Mouse (Mus musculus) intestine, embryonic 14.5 days (tissue): ENCODE measurements around the gene Phf21a. TPM values are rescaled to one million over a fixed set of nuclear protein-coding genes. Genes with fewer than 3 reads are reported as not detected.
A peak's percentile ranks its signal among the peaks of the same experiment; 100 is the strongest.

ENCODE experiments used
- ATAC-seq: fragments of 200-750 bp; cut with Nextera tagmentation; replicated peaks from 2 replicates; pipeline ENCODE4 v1.8.0; 2017; ENCODE audit warnings: low read depth, moderate number of reproducible peaks, moderate TSS enrichment, moderate library complexity; ENCODE audit not compliant: low FRiP score, low TSS enrichment
- DNase-seq: peaks from one replicate; pipeline ENCODE4 v3.0.0-alpha.2; 2018; ENCODE audit warnings: low spot score
- H3K27ac ChIP-seq: fragments of 300-500 bp; sonication (generic); 2 replicates; pipeline ENCODE4 v1.5.1; 2014; ENCODE audit warnings: low read depth, mild to moderate bottlenecking, control low read depth
- H3K27me3 ChIP-seq: fragments of 300-500 bp; sonication (generic); replicated peaks from 2 replicates; pipeline ENCODE4 v1.6.1; 2014; ENCODE audit warnings: low read length, control low read depth; ENCODE audit not compliant: control insufficient read depth, insufficient read depth
- H3K36me3 ChIP-seq: fragments of 300-500 bp; sonication (generic); 2 replicates; pipeline ENCODE4 v1.6.1; 2014; ENCODE audit warnings: low read length, control low read depth; ENCODE audit not compliant: control insufficient read depth, insufficient read depth
- H3K4me1 ChIP-seq: fragments of 300-500 bp; sonication (generic); replicated peaks from 2 replicates; pipeline ENCODE4 v1.6.1; 2014; ENCODE audit warnings: low read length, control low read depth, mixed read lengths; ENCODE audit not compliant: control insufficient read depth, insufficient read depth
- H3K4me2 ChIP-seq: fragments of 300-500 bp; sonication (generic); 2 replicates; pipeline ENCODE4 v1.6.1; 2014; ENCODE audit warnings: low read length
- H3K4me3 ChIP-seq: fragments of 300-500 bp; sonication (generic); 2 replicates; pipeline ENCODE4 v1.5.1; 2014; ENCODE audit warnings: low read depth, low read length, control low read depth, mixed read lengths
- H3K9ac ChIP-seq: fragments of 300-500 bp; sonication (generic); 2 replicates; pipeline ENCODE4 v1.6.1; 2014; ENCODE audit warnings: mild to moderate bottlenecking, low read length
- H3K9me3 ChIP-seq: fragments of 300-500 bp; sonication (generic); 2 replicates; pipeline ENCODE4 v1.6.1; 2016; ENCODE audit warnings: low read length, control low read depth; ENCODE audit not compliant: control insufficient read depth
- WGBS: fragments of 180-500 bp; shearing (Covaris S2); extraction: QIAGEN DNeasy Blood & Tissue Kit; methylation state at CpG from one replicate; pipeline ENCODE4 v1.1.7; 2014; 5-methylcytosine and 5-hydroxymethylcytosine counted together
- polyA plus RNA-seq: library from polyadenylated mRNA; unstranded; fragments of >200 nt; fragmentation: Nextera tagmentation; extraction: Ambion mirVana; gene quantifications from 2 replicates; pipeline ENCODE4 v1.2.1, GENCODE M21; 2014

The Phf21a gene
- polyA plus RNA-seq, 1 experiment from 2014 or later: 27.5 TPM

- ATAC-seq (no peak), DNase-seq (no peak)
- Histone ChIP-seq H3K9me3 (no peaks in the 10 kb centered on the region), H3K27ac (no peak overlapping the region), H3K4me2 (no peak overlapping the region), H3K9ac (no peak overlapping the region), H3K36me3 (no peaks in the 10 kb centered on the region), H3K4me1 (no peaks in the 10 kb centered on the region), H3K4me3 (no peak overlapping the region), H3K27me3 (no peaks in the 10 kb centered on the region)
- WGBS: 74% methylated on average over 1 of the region's 1 CpGs
Measured at GRCm38 (mm10) chr2:92314031-92314430, 221.1 kb downstream of the Phf21a start.

GRCm38 (mm10) chr2:92316652-92317051 lies 223.7 kb downstream of the Phf21a start:
- H3K36me3 ChIP-seq: peaks cover 12% of the 10 kb centered on the region
- H3K27ac ChIP-seq: no peak overlapping the region
- no peaks in the 10 kb centered on the region for H3K27me3 ChIP-seq
- H3K4me2 ChIP-seq: no peak overlapping the region
- H3K4me1 ChIP-seq: no peaks in the 10 kb centered on the region
- WGBS: 86% methylated on average over 3 of the region's 3 CpGs
- H3K9ac ChIP-seq: no peak overlapping the region
- H3K9me3 ChIP-seq: no peaks in the 10 kb centered on the region
- no peak overlapping the region for H3K4me3 ChIP-seq
- DNase-seq: no peak
- ATAC-seq: no peak

GRCm38 (mm10) chr2:92317228-92317627 lies 224.3 kb downstream of the Phf21a start:
- no peak overlapping the region for H3K4me2 ChIP-seq
- H3K27me3 ChIP-seq: no peaks in the 10 kb centered on the region
- H3K9me3 ChIP-seq: no peaks in the 10 kb centered on the region
- H3K27ac ChIP-seq: no peak overlapping the region
- no peak for DNase-seq
- no peaks in the 10 kb centered on the region for H3K4me1 ChIP-seq
- H3K4me3 ChIP-seq: no peak overlapping the region
- H3K36me3 ChIP-seq: peaks cover 18% of the 10 kb centered on the region
- no peak for ATAC-seq
- H3K9ac ChIP-seq: no peak overlapping the region
- WGBS: 90% methylated on average over 5 of the region's 5 CpGs

- ATAC-seq: no peak
- Histone ChIP-seq H3K36me3 (peaks cover 55% of the 10 kb centered on the region), H3K9ac (no peak overlapping the region), H3K4me1 (no peaks in the 10 kb centered on the region), H3K4me3 (no peak overlapping the region), H3K4me2 (no peak overlapping the region), H3K27ac (no peak overlapping the region), H3K27me3 (no peaks in the 10 kb centered on the region), H3K9me3 (no peaks in the 10 kb centered on the region)
- 87% methylated on average over 2 of the region's 2 CpGs for WGBS
- DNase-seq: peak; percentile 63
Measured at GRCm38 (mm10) chr2:92322669-92323068, 229.8 kb downstream of the Phf21a start.

- 87% methylated on average over 7 of the region's 7 CpGs for WGBS
- DNase-seq (no peak), ATAC-seq (no peak)
- H3K27ac ChIP-seq: no peak overlapping the region
- no peak overlapping the region for H3K9ac ChIP-seq
- H3K9me3 ChIP-seq: no peaks in the 10 kb centered on the region
- no peaks in the 10 kb centered on the region for H3K27me3 ChIP-seq
- no peak overlapping the region for H3K4me3 ChIP-seq
- no peak overlapping the region for H3K4me2 ChIP-seq
- peaks cover 74% of the 10 kb centered on the region for H3K36me3 ChIP-seq
- H3K4me1 ChIP-seq: no peaks in the 10 kb centered on the region
Measured at GRCm38 (mm10) chr2:92325676-92326075, 232.8 kb downstream of the Phf21a start.

- Histone ChIP-seq H3K4me2 (no peak overlapping the region), H3K27me3 (no peaks in the 10 kb centered on the region), H3K9me3 (no peaks in the 10 kb centered on the region), H3K4me3 (no peak overlapping the region), H3K27ac (no peak overlapping the region), H3K9ac (no peak overlapping the region), H3K36me3 (peaks cover 79% of the 10 kb centered on the region), H3K4me1 (no peaks in the 10 kb centered on the region)
- no peak for DNase-seq
- no peak for ATAC-seq
- 86% methylated on average over 1 of the region's 1 CpGs for WGBS
Measured at GRCm38 (mm10) chr2:92326221-92326620, 233.3 kb downstream of the Phf21a start.

- Histone ChIP-seq H3K9me3 (no peaks in the 10 kb centered on the region), H3K4me1 (no peaks in the 10 kb centered on the region), H3K27ac (no peak overlapping the region), H3K27me3 (no peaks in the 10 kb centered on the region), H3K36me3 (peaks cover 78% of the 10 kb centered on the region), H3K9ac (no peak overlapping the region), H3K4me2 (no peak overlapping the region), H3K4me3 (no peak overlapping the region)
- DNase-seq (no peak), ATAC-seq (no peak)
- 91% methylated on average over 4 of the region's 4 CpGs for WGBS
Measured at GRCm38 (mm10) chr2:92327601-92328000, 234.7 kb downstream of the Phf21a start.

- H3K9me3 ChIP-seq: no peaks in the 10 kb centered on the region
- 88% methylated on average over 8 of the region's 8 CpGs for WGBS
- DNase-seq (no peak), ATAC-seq (no peak)
- H3K36me3 ChIP-seq: peaks cover 77% of the 10 kb centered on the region
- no peak overlapping the region for H3K9ac ChIP-seq
- no peaks in the 10 kb centered on the region for H3K27me3 ChIP-seq
- H3K27ac ChIP-seq: no peak overlapping the region
- no peak overlapping the region for H3K4me3 ChIP-seq
- H3K4me2 ChIP-seq: no peak overlapping the region
- no peaks in the 10 kb centered on the region for H3K4me1 ChIP-seq
Measured at GRCm38 (mm10) chr2:92328206-92328605, 235.3 kb downstream of the Phf21a start.

- no peak overlapping the region for H3K4me2 ChIP-seq
- no peak overlapping the region for H3K4me3 ChIP-seq
- no peak for DNase-seq
- 61% methylated on average over 2 of the region's 2 CpGs for WGBS
- no peaks in the 10 kb centered on the region for H3K9me3 ChIP-seq
- H3K27ac ChIP-seq: no peak overlapping the region
- H3K4me1 ChIP-seq: no peaks in the 10 kb centered on the region
- ATAC-seq: no peak
- no peaks in the 10 kb centered on the region for H3K27me3 ChIP-seq
- no peak overlapping the region for H3K9ac ChIP-seq
- H3K36me3 ChIP-seq: peaks cover 87% of the 10 kb centered on the region
Measured at GRCm38 (mm10) chr2:92330840-92331239, 237.9 kb downstream of the Phf21a start.
